Mouse (Mus musculus): ENCODE measurements around the gene Ccnd1. TPM values are rescaled to one million over a fixed set of nuclear protein-coding genes. Genes with fewer than 3 reads are reported as not detected.

The Ccnd1 gene
- 10 to 100 TPM; 28.1 to 37.0 TPM for total RNA-seq (2021)

- peak; percentile 62 to 88 for DNase-seq (ENCODE audit: extremely low spot score in 1 of 2, low spot score in 2 of 2)
- intact Hi-C loops (cut with DNase I): loop anchor here (1.0 to 2.0 kb wide), 2 partner anchors 175 to 304 kb away; no protein-coding TSS in a partner anchor
Measured at GRCm38 (mm10) chr7:144939344-144940002, at the start of gene Ccnd1. Gene Ccnd1, minus strand, starts transcription at chr7:144939925.

GRCm38 (mm10) chr7:144988856-144989255 lies 49.1 kb upstream of the Ccnd1 start:
- intact Hi-C loops (cut with DNase I): no loop called here
- no peak for DNase-seq (ENCODE audit: extremely low spot score in 1 of 2, low spot score in 2 of 2)

DNA sequence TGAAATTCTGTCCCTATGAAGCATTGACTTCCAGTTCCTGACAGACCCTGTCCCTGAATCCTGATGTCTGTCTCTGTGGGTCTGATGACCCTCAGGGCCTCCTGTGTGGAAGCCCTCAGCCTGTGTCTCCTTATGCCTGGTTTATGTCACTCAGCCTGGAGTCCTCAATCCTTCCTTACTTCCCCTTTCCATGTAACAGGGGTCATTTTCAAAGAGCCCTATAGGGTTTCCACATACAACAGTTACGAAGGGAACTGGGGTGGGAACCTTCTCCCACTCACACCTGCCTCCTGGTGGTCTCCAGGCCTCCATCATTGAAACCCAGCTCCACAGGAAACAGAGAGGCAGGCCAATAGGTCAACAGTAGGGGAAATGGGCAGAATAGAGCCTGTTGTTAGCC lies 45.4 kb upstream of the Ccnd1 start:
- DNase-seq (ENCODE audit: extremely low spot score in 1 of 2, low spot score in 2 of 2): no peak
- intact Hi-C loops (cut with DNase I): no loop called here

DNA sequence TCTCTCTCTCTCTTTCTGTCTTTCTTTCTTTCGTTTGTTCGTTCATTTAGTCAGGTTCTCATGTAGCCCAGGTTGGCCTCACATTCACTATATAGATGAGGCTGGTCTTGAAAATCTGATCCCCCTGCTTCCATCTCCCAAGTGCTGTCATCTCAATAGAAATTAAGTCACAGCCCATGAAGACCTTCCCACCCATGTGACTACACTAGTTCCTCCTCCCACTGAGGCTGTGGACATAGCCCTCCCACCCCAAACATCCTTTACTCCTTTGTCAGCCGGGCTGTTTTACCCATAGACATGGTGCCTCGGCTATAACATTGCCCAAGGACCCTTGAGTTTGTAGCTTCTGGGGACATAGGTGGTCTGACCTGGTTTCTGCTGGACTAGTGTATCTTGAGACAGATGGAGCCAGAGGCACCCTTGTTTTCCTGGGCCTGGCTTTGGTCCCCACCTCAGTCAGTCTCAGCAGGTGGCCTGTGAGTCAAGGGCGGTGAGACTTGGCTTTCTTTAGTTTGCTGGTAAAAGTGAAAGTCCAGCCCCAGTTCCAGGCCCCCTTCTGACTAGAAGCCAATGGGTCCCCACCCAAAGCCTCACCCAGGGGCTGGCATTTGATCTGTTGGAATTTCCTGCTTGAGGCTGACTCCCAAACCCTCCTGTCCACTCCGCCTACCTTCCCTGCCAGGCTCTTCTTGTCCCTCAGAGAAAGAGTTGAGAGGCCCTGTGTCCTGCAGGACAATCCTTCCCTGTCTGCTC lies 42.8 kb upstream of the Ccnd1 start:
- intact Hi-C loops (cut with DNase I): no loop called here

DNA sequence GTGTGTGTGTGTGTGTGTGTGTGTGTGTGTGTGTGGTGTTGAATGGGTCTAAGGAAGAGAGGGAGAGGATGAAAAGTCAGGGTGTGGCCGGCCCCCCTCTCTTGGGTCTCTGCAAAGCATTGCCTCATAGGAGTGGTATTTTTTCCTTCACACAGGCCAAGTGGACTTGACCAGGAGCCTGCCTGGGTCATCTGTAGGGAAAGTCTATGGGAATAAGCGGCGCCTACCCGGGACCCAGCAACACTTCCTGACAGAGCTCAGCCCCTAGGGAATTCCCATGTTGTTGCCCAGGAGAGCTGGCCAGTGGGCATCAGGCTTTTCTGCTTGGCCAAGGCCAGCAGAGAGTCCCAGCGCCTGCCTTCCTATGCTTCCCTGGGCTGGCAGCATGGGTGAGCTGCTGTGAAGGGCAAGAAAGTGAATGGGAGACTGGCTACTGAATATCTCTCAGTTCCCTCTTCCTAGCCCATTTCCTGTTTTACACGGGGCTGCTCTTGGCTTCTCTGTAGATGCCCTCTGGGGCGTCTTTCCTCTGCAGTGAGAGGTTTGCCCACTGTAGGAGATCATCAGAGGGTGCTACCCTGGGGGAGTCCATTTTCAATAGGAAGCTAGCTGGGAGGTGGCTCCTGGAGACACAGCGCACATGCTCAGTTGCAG lies 41.8 kb upstream of the Ccnd1 start:
- intact Hi-C loops (cut with DNase I): no loop called here
- no peak for DNase-seq (ENCODE audit: extremely low spot score in 1 of 2, low spot score in 2 of 2)

More for the DNA sequence above, 42.8 kb upstream of the Ccnd1 start:
- no peak for DNase-seq (ENCODE audit: extremely low spot score in 1 of 2, low spot score in 2 of 2)

GRCm38 (mm10) chr7:144979814-144980213 lies 40.1 kb upstream of the Ccnd1 start:
- intact Hi-C loops (cut with DNase I): no loop called here
- peak in 1 of 2 experiments; percentile 54 for DNase-seq (ENCODE audit: extremely low spot score in 1 of 2, low spot score in 2 of 2)

- intact Hi-C loops (cut with DNase I): no loop called here
- DNase-seq (ENCODE audit: extremely low spot score in 1 of 2, low spot score in 2 of 2): peak in 1 of 2 experiments; percentile 66
Measured at GRCm38 (mm10) chr7:144977121-144977520, 37.4 kb upstream of the Ccnd1 start.

DNA sequence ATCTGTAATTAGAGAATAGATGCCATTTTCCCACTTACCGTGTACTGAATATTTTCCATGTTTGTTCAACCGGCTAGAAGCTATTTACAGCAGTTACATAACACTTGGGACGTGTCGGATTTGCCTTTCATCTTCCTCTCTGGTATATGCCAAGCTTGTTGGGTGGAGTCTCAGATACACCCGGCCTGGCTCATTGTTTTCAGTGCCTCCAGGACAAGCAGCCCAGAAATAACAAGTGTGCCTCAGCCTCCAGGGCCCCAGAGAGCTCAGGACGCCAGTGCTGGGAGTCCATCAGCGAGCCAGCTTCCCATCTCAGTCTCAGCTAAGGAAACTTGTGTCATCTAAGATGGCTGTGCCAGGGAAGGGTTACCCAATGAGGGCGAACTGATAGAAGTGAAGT lies 33.7 kb upstream of the Ccnd1 start:
- no peak for DNase-seq (ENCODE audit: extremely low spot score in 1 of 2, low spot score in 2 of 2)
- intact Hi-C loops (cut with DNase I): no loop called here

DNA sequence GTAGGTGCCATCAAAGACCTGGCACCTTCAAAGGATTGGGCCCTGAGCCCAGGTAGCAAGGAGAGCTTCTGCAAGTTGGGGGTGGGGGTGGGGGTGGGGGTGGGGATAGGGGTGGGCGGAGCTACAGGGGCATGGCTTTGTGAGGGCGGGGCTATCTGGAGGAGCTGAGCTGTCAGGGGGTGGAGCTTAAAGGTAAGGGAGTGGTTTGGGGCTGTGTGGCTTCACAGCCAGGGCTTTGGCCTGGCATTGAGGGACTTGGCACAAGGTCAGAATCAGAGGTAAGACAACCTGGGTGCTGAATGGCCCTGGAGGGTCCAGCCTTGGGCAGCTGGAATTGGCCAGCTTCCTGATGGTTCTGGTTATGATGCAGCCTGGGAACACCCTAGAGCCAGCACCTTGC lies 32.0 kb upstream of the Ccnd1 start:
- no peak for DNase-seq (ENCODE audit: extremely low spot score in 1 of 2, low spot score in 2 of 2)
- intact Hi-C loops (cut with DNase I): no loop called here

- no peak for DNase-seq (ENCODE audit: extremely low spot score in 1 of 2, low spot score in 2 of 2)
- intact Hi-C loops (cut with DNase I): no loop called here
Measured at GRCm38 (mm10) chr7:144970997-144971768, 31.5 kb upstream of the Ccnd1 start.

DNA sequence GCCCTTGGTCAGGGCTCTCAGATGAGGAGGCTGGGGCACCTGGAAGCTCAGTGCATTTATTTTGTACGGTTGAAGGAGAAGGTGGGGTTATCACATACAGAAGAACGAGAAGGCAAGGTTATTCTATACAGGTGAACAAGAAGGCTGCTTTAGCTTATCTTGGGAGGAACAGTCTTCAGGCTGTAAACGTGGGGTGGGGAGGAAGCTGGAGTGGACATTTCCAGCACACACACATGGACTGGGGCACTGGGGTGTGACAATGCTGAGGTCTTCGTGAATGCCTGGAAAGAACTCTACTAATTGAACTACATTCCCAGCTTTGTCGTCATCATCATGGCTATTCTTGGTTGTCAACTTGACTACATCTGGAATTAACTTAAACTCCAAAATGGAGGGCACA lies 26.2 kb upstream of the Ccnd1 start:
- DNase-seq (ENCODE audit: extremely low spot score in 1 of 2, low spot score in 2 of 2): no peak
- intact Hi-C loops (cut with DNase I): no loop called here

DNA sequence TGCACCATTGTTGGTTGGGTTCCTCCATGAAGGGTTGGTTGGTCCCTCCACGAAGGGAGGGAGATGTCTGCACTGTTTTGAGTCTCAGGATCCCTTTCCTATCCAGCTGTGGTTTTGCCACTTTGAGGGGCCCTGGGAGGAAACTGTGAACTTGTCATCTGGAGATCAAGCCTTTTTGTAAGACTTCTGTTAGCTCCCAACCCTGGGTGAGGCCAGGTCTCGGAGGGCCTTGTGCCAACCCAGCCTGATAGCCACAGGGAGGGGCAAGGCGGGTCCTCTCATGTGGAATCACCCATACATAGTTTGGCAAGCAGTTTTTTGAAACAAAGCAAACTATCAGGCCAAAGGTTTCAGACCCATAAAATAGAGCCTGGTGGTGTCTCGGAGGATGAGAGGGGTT lies 24.6 kb upstream of the Ccnd1 start:
- no peak for DNase-seq (ENCODE audit: extremely low spot score in 1 of 2, low spot score in 2 of 2)
- intact Hi-C loops (cut with DNase I): no loop called here

DNA sequence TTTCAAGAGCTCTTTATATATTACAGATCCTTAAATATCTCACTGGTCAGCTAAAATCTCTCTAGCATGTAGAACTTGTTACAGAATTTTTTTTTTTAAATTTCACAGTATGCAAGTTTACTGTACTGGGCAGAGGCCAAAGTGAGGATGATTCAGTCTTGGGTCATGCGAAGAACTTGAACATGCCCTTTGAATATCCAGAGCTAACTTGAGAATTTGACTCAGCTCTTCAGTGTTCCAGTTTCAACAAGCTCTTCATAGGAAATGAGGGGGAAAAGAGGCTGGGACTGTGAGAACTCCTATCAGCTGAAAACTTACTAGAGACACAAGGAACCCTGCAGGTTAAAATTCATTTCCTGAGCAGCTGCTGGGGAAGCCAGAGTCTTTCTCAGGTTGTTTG lies 24.2 kb upstream of the Ccnd1 start:
- no peak for DNase-seq (ENCODE audit: extremely low spot score in 1 of 2, low spot score in 2 of 2)
- intact Hi-C loops (cut with DNase I): no loop called here

GRCm38 (mm10) chr7:144958509-144959395 lies 19.0 kb upstream of the Ccnd1 start:
- DNase-seq (ENCODE audit: extremely low spot score in 1 of 2, low spot score in 2 of 2): no peak
- intact Hi-C loops (cut with DNase I): no loop called here

GRCm38 (mm10) chr7:144943254-144943653 lies 3.5 kb upstream of the Ccnd1 start:
- intact Hi-C loops (cut with DNase I): no loop called here

GRCm38 (mm10) chr7:144942744-144943135 lies 3.0 kb upstream of the Ccnd1 start:
- intact Hi-C loops (cut with DNase I): no loop called here
- DNase-seq (ENCODE audit: extremely low spot score in 1 of 2, low spot score in 2 of 2): no peak

More at GRCm38 (mm10) chr7:144943254-144943653, 3.5 kb upstream of the Ccnd1 start:
- DNase-seq (ENCODE audit: extremely low spot score in 1 of 2, low spot score in 2 of 2): peak; percentile 60 to 91

DNA sequence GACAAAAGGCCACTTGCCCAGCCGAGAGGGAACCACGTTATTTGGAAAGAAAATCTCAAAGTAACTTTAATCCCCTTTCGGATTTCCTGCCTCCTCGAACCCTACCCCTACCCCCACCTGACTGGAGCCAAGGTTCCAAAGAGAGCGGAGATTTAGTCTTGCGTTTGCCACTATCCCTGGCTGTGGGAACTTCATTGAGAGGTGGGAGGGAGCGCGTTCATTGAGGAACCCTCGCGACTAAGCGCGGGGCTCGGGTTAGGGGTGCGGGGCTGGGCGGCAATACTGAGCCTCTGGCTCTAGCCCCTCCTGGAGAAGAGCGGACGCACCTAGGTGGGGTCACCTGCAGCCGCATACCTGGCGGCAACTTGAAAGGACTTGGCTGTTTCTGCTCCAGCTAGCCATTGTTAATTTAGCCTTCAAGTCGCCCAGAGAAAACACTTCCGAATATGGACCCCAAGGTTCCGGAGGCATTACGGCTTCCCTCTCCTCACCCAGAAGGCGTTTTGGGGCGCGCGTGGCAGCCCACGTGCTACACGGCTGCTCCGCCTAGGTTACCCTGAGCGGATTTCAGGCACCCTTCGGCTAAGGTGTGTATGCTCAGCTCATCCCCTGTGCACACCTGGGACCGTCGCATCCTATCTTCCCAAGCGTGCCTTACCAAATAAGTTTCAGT lies 2.5 kb upstream of the Ccnd1 start:
- DNase-seq (ENCODE audit: extremely low spot score in 1 of 2, low spot score in 2 of 2): no peak
- intact Hi-C loops (cut with DNase I): no loop called here

Measured in left cerebral cortex, postnatal 10 days (tissue).